Mouse (Mus musculus) cerebellum, adult 9-11 months (tissue): Measurements from ENCODE around the gene U2af2.

Source experiments
- DNase-seq: peaks from one replicate; pipeline ENCODE4 v3.0.0; 2022

Gene U2af2

DNA sequence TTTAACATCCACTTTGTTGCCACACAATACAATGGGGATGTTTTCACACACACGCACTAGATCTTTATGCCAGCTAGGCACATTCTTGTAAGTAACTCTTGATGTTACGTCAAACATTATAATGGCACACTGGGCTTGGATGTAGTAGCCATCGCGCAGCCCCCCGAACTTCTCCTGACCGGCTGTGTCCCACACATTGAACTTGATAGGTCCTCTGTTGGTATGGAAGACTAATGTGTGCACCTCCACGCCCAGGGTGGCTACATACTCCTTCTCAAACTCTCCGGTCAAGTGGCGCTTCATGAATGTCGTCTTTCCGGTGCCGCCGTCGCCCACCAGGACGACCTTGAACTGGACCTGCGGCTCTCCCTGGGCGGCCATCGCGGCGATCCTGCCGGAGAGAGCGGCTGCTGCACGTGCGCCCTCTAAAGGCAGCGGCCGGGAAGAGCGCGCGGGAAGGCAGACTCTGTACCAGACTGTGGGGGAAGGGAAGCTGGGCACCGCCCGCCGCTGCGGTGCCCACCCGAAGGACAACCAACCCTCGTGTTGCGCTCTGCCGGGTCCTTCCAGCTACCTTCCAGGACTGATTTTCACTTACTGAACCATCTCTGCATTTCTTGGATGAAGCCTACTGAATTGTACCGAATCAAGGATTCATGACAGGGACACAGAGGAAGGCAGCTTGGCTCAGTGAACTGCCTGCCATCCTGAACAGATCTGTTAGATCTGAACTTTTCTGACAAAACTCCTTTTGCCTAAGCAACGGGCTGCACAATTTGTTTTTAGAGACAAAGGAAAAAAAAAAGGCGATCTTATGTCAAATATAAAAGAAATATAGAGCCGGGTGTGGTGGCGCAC lies 63.8 kb downstream of the U2af2 start, which contains the start of gene Rasl2-9:
Gene Rasl2-9, minus strand, starts transcription at position 402 of the 858 bp plus-strand sequence.
- DNase-seq = peak; percentile 49
